Mouse (Mus musculus): ENCODE measurements around the gene Gm21425. TPM values are rescaled to one million over a fixed set of nuclear protein-coding genes. Genes with fewer than 3 reads are reported as not detected.
"Not testable (repeated sequence)": the region's sequence is repeated elsewhere in the genome, so short reads cannot be mapped to it uniquely, and the experiment has no call there.

Gm21425 gene
- not detected in 2 replicates for polyA plus RNA-seq (2015; fragmentation: Nextera tagmentation; extraction: Ambion mirVana)

DNA sequence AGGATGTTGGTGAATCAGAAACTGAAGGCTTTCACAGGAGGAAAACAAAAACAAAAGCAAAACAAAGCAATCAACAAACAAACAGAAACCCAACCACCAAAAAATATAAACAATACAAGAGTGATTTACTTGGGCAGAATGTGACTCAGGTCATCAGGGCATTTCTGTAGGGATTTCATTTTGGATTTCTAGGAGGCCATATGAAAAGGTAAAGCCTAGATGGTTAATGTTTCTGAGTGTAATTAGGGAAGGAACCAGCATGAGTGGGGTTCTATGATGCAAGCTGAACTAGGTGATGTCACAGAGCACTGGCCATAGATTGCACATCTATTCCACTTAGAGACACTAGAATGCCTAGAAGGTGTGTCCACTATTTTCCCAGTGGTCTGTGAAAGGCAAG lies at the start of gene Gm21425:
Gene Gm21425 (plus strand): TSS at position 301 of the 400 bp plus-strand sequence.
- not testable (repeated sequence) for ATAC-seq (ENCODE audit: low read depth); H3K36me3 ChIP-seq (ENCODE audit: control insufficient read depth, insufficient read depth, low read length); H3K27ac ChIP-seq (ENCODE audit: low read length); H3K9me3 ChIP-seq (ENCODE audit: control insufficient read depth, low read length); H3K4me1 ChIP-seq (replicated peaks; ENCODE audit: control insufficient read depth, insufficient read depth, low read length); H3K4me3 ChIP-seq (ENCODE audit: low read length); H3K27me3 ChIP-seq (ENCODE audit: control insufficient read depth, insufficient read depth, low read depth, low read length); H3K4me2 ChIP-seq (ENCODE audit: low read depth, low read length); H3K9ac ChIP-seq (ENCODE audit: low read length)

DNA sequence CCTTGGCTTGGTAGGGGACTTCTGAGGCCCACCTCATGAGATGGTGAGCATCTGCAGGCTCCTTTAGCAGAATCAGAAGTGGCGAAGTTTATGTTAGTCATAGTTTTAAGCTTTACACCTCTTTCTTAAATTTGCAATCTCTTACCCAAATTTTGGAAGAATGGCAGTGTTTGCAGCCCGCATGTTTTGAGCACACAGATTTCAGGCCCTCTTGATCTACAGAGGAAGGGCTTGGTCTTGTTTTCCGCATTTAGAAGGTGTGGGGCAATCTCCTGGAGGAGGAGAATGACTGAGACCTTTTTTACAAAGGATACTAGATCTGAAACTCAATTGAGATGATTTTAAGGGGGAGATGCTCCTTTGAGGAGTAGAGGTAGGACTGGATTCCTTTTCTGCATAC lies 28.4 kb upstream of the Gm21425 start, which contains the start of gene Gm21891:
Gene Gm21891 (minus strand): TSS at position 101 of the 400 bp plus-strand sequence.
- H3K9me3 ChIP-seq (ENCODE audit: control insufficient read depth, low read length); H3K4me1 ChIP-seq (replicated peaks; ENCODE audit: control insufficient read depth, insufficient read depth, low read length); H3K9ac ChIP-seq (ENCODE audit: low read length); H3K4me2 ChIP-seq (ENCODE audit: low read depth, low read length); H3K27me3 ChIP-seq (ENCODE audit: control insufficient read depth, insufficient read depth, low read depth, low read length); H3K4me3 ChIP-seq (ENCODE audit: low read length); H3K27ac ChIP-seq (ENCODE audit: low read length); H3K36me3 ChIP-seq (ENCODE audit: control insufficient read depth, insufficient read depth, low read length); ATAC-seq (ENCODE audit: low read depth): not testable (repeated sequence)
- no CpG with 5 or more reads among the region's 3 CpGs for WGBS

Other genes starting within 250 kb of the Gm21425 start
- gene Gm20807, start 119.1 kb upstream of the Gm21425 start, polyA plus RNA-seq (2015; fragmentation: Nextera tagmentation; extraction: Ambion mirVana) = not detected in 2 replicates
- not detected in 2 replicates for gene Gm21891, start 28.5 kb upstream of the Gm21425 start, polyA plus RNA-seq (2015; fragmentation: Nextera tagmentation; extraction: Ambion mirVana)
- gene Gm21828, start 62.0 kb downstream of the Gm21425 start, polyA plus RNA-seq (2015; fragmentation: Nextera tagmentation; extraction: Ambion mirVana) = not detected in 2 replicates
- gene Gm21440, start 90.4 kb downstream of the Gm21425 start, polyA plus RNA-seq (2015; fragmentation: Nextera tagmentation; extraction: Ambion mirVana) = not detected in 2 replicates
- not detected in 2 replicates for gene Gm21454, start 90.5 kb downstream of the Gm21425 start, polyA plus RNA-seq (2015; fragmentation: Nextera tagmentation; extraction: Ambion mirVana)
- gene Gm21725, start 187.1 kb downstream of the Gm21425 start, polyA plus RNA-seq (2015; fragmentation: Nextera tagmentation; extraction: Ambion mirVana) = not detected in 2 replicates